Mouse (Mus musculus) midbrain, embryonic 10.5 days (tissue): ENCODE data around the gene Prkar2b. TPM values are rescaled to one million over a fixed set of nuclear protein-coding genes. Genes with fewer than 3 reads are reported as not detected.

Source experiments
- DNase-seq: peaks from one replicate; pipeline ENCODE4 v3.0.0-alpha.2; 2017; ENCODE audit warnings: low spot score
- H3K27ac ChIP-seq: fragments of 300-500 bp; sonication (generic); replicated peaks from 2 replicates; pipeline ENCODE4 v1.5.1; 2016; ENCODE audit warnings: mild to moderate bottlenecking
- H3K27me3 ChIP-seq: fragments of 300-500 bp; sonication (generic); 2 replicates; pipeline ENCODE4 v1.6.1; 2016; ENCODE audit warnings: low read depth, mild to moderate bottlenecking; ENCODE audit not compliant: poor library complexity, severe bottlenecking
- H3K36me3 ChIP-seq: fragments of 300-500 bp; sonication (generic); 2 replicates; pipeline ENCODE4 v1.6.1; 2016; ENCODE audit warnings: mild to moderate bottlenecking, moderate library complexity
- H3K4me1 ChIP-seq: fragments of 300-500 bp; sonication (generic); 2 replicates; pipeline ENCODE4 v1.6.1; 2016
- H3K4me3 ChIP-seq: fragments of 300-500 bp; sonication (generic); 2 replicates; pipeline ENCODE4 v1.5.1; 2016; ENCODE audit warnings: mild to moderate bottlenecking, moderate library complexity
- H3K9me3 ChIP-seq: fragments of 300-500 bp; sonication (generic); replicated peaks from 2 replicates; pipeline ENCODE4 v1.6.1; 2016; ENCODE audit warnings: mild to moderate bottlenecking
- WGBS: fragments of 180-500 bp; shearing (Covaris S2); methylation state at CpG from one replicate; pipeline ENCODE4 v1.1.7; 2016; 5-methylcytosine and 5-hydroxymethylcytosine counted together
- polyA plus RNA-seq: library from polyadenylated mRNA; unstranded; fragments of >200 nt; fragmentation: Nextera tagmentation; extraction: Ambion mirVana; gene quantifications from 2 replicates; pipeline ENCODE4 v1.2.1, GENCODE M21; 2016

Prkar2b gene
- polyA plus RNA-seq, 1 experiment from 2014 or later = 36.6 TPM

GRCm38 (mm10) chr12:32055797-32056196 lies 5.3 kb downstream of the Prkar2b start:
- WGBS = 95% methylated on average over 3 of the region's 3 CpGs
- DNase-seq = peak; percentile 11

DNA sequence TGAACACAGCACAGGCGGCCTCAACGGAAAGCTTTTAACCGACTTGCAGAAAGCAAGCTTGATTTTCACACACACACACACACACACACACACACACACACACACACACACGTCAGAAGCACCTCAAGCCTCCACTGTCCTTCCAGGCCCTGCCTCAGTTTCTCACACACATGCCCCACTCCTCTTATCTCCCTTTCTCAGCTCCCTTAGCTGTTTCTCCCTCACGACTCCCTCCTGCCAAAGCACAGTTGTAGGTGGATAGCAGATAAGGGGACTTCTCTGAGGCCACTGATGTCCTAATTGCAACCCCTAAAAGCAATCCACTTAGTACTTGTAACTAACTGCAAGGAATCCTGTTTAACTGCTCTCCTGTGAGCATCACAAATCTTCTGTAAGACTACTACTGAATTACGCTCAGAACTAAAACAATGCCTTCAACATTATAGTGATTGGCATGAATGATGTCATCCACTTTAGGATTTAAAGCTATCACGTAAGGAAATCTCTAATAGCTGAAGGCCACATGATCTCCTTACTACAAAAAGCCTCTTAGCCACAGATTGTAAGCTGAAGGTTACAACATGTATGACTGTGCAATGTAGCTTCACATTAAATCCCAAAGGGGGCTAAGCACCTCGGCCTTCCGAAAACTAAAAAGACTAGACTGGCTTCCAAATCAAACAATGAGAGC lies 6.5 kb downstream of the Prkar2b start:
- whole genome bisulfite sequencing = 81% methylated on average over 9 of the region's 9 CpGs

More at GRCm38 (mm10) chr12:32055797-32056196, 5.3 kb downstream of the Prkar2b start:
- Histone ChIP-seq H3K36me3 (peaks cover 7% of the 10 kb centered on the region), H3K4me1 (peaks cover 33% of the 10 kb centered on the region), H3K27ac (no peak overlapping the region), H3K9me3 (no peaks in the 10 kb centered on the region), H3K4me3 (no peak overlapping the region), H3K27me3 (no peaks in the 10 kb centered on the region)

GRCm38 (mm10) chr12:32053637-32054366 lies 7.3 kb downstream of the Prkar2b start:
- Histone ChIP-seq H3K36me3 (peaks cover 7% of the 10 kb centered on the region), H3K4me3 (no peak overlapping the region), H3K4me1 (peaks cover 22% of the 10 kb centered on the region), H3K27ac (peak overlapping the region; percentile 28; the same call in 1 of the 2 replicates), H3K9me3 (no peaks in the 10 kb centered on the region), H3K27me3 (no peaks in the 10 kb centered on the region)
- DNase-seq = no peak
- WGBS = 68% methylated on average over 11 of the region's 11 CpGs

More for the DNA sequence above, 6.5 kb downstream of the Prkar2b start:
- Histone ChIP-seq H3K27me3 (no peaks in the 10 kb centered on the region), H3K4me1 (peaks cover 30% of the 10 kb centered on the region), H3K4me3 (no peak overlapping the region), H3K27ac (no peak overlapping the region), H3K9me3 (no peaks in the 10 kb centered on the region), H3K36me3 (peaks cover 7% of the 10 kb centered on the region)
- DNase-seq = peak; percentile 10

DNA sequence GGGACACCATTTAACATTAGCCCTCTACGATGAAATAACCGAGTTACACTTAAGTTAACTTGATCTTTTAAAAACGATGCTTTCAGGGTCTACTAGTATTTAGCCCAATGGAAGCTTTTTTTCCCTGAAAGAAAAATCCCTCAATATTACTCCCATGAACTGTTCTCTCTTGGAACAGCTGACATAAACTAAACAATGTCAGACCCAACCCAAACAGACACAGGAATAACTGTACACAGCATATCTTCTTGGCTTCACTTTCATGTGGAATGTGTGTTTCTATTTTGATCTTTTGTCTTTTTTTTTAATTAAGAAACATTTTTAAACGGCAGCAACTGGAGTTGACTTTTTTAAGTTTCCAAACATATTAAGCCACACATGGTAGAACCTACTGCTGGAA lies 8.2 kb downstream of the Prkar2b start:
- WGBS = 94% methylated on average over 4 of the region's 4 CpGs
- Histone ChIP-seq H3K27me3 (no peaks in the 10 kb centered on the region), H3K36me3 (peaks cover 7% of the 10 kb centered on the region), H3K27ac (no peak overlapping the region), H3K9me3 (no peaks in the 10 kb centered on the region), H3K4me3 (no peak overlapping the region), H3K4me1 (peaks cover 15% of the 10 kb centered on the region; the same call in 1 of the 2 replicates)
- DNase-seq = no peak

- H3K9me3 ChIP-seq = no peaks in the 10 kb centered on the region
- H3K27ac ChIP-seq = no peak overlapping the region
- no peak overlapping the region for H3K4me3 ChIP-seq
- no peak for DNase-seq
- 80% methylated on average over 5 of the region's 5 CpGs for WGBS
- peaks cover 24% of the 10 kb centered on the region for H3K4me1 ChIP-seq
- H3K36me3 ChIP-seq = no peaks in the 10 kb centered on the region
- no peaks in the 10 kb centered on the region for H3K27me3 ChIP-seq
Measured at GRCm38 (mm10) chr12:32050165-32050564, 10.9 kb downstream of the Prkar2b start.

DNA sequence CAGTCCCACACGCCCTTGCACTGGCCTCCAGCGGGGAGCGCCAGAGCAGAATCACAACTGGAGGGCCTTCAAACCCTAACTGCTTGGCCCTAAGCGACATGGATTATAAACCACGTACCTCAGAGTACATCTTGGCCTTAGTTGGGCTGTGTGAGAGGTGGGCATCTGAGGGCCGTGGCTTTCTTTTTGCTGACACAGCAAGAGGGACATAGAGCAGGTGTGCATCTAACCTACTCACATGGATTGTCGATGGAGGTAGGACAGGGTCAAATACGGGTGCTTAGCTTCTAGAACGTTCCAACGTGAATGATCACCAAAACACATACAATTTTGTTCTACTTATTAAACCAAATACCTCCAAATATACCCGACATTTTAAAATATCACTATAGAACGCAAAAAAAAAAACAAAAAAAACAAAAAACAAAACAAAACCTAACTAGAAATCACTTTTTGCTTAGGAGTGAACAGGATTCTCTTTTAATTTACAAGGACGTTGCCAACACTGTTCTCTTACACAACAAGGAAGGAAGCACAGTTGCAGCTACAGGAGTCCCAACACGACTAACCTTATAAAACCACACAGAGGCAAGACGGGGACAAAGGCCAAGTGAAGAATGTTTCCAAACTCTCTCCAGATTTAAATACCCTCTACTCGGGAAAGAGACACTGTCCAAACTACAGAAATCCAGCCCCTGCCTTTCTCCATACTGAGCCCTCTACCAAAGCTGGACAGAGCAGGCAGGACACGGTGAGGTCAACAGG lies 15.3 kb downstream of the Prkar2b start:
- H3K4me1 ChIP-seq = peaks cover 15% of the 10 kb centered on the region
- no peak overlapping the region for H3K4me3 ChIP-seq
- H3K27me3 ChIP-seq = no peaks in the 10 kb centered on the region
- 84% methylated on average over 17 of the region's 17 CpGs for WGBS
- DNase-seq = no peak
- H3K9me3 ChIP-seq = no peaks in the 10 kb centered on the region
- no peak overlapping the region for H3K27ac ChIP-seq
- no peaks in the 10 kb centered on the region for H3K36me3 ChIP-seq

GRCm38 (mm10) chr12:32044487-32045134 lies 16.5 kb downstream of the Prkar2b start:
- DNase-seq = peak; percentile 44
- H3K4me3 ChIP-seq = no peak overlapping the region

GRCm38 (mm10) chr12:32033536-32033935 lies 27.6 kb downstream of the Prkar2b start:
- Histone ChIP-seq H3K4me1 (no peaks in the 10 kb centered on the region), H3K36me3 (peaks cover 3% of the 10 kb centered on the region; the same call in 1 of the 2 replicates), H3K4me3 (no peak overlapping the region), H3K27me3 (no peaks in the 10 kb centered on the region), H3K9me3 (no peaks in the 10 kb centered on the region), H3K27ac (no peak overlapping the region)
- DNase-seq = no peak
- 92% methylated on average over 6 of the region's 6 CpGs for WGBS

More at GRCm38 (mm10) chr12:32044487-32045134, 16.5 kb downstream of the Prkar2b start:
- no peaks in the 10 kb centered on the region for H3K9me3 ChIP-seq
- no peaks in the 10 kb centered on the region for H3K27me3 ChIP-seq
- H3K4me1 ChIP-seq = peaks cover 15% of the 10 kb centered on the region
- WGBS = 67% methylated on average over 5 of the region's 5 CpGs
- H3K36me3 ChIP-seq = no peaks in the 10 kb centered on the region
- H3K27ac ChIP-seq = no peak overlapping the region

- Histone ChIP-seq H3K36me3 (peaks cover 3% of the 10 kb centered on the region; the same call in 1 of the 2 replicates), H3K4me3 (no peak overlapping the region), H3K4me1 (no peaks in the 10 kb centered on the region), H3K27me3 (no peaks in the 10 kb centered on the region), H3K9me3 (no peaks in the 10 kb centered on the region), H3K27ac (no peak overlapping the region)
- DNase-seq = no peak
- WGBS = 93% methylated on average over 7 of the region's 7 CpGs
Measured at GRCm38 (mm10) chr12:32032917-32033316, 28.2 kb downstream of the Prkar2b start.

DNA sequence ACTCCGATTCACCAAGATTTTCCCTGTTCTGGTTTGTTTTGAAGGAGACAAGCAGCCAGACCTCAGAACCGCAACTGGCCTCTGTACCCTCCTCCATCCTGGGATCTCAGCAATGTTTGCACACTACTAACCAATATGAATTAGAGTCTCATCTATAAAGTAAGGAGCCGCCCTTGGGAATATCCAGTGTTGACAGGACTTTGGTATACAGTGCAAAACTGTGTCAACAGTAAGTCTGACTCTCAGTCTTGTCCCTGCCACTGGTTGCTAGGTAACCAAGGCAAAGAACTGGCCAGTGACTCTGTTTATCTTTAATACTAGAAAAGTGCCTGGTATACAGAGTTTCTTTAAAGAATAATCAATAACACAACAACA lies 42.7 kb downstream of the Prkar2b start:
- 78% methylated on average over 3 of the region's 3 CpGs for WGBS
- Histone ChIP-seq H3K4me1 (peaks cover 26% of the 10 kb centered on the region), H3K9me3 (no peaks in the 10 kb centered on the region), H3K27me3 (no peaks in the 10 kb centered on the region), H3K36me3 (no peaks in the 10 kb centered on the region), H3K4me3 (no peak overlapping the region), H3K27ac (no peak overlapping the region)
- no peak for DNase-seq

- Histone ChIP-seq H3K4me1 (peaks cover 26% of the 10 kb centered on the region), H3K4me3 (no peak overlapping the region), H3K9me3 (no peaks in the 10 kb centered on the region), H3K36me3 (no peaks in the 10 kb centered on the region), H3K27ac (no peak overlapping the region), H3K27me3 (no peaks in the 10 kb centered on the region)
- DNase-seq = no peak
- 73% methylated on average over 7 of the region's 7 CpGs for WGBS
Measured at GRCm38 (mm10) chr12:32017636-32018375, 43.3 kb downstream of the Prkar2b start.

DNA sequence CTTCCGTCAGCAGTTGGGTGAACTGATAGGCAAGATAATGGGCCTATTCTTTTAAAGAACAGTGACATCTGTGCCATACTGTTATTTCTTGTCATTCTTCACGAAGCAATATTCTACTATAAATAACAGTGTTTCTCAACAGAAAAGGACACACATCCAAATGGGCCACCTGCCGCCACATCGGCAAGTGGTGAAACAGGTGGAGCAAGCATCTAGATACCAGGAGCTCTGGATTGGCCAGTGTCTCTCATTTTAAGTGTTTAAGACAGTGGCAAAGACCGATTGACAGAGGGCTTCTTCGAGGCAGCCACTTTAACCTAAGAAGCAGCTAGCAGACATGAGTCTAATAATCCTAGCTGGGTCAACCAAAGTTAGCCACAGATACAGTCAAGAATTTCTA lies 44.6 kb downstream of the Prkar2b start:
- H3K27ac ChIP-seq = no peak overlapping the region
- no peaks in the 10 kb centered on the region for H3K36me3 ChIP-seq
- H3K27me3 ChIP-seq = no peaks in the 10 kb centered on the region
- no peak overlapping the region for H3K4me3 ChIP-seq
- 92% methylated on average over 6 of the region's 6 CpGs for WGBS
- H3K4me1 ChIP-seq = peaks cover 26% of the 10 kb centered on the region
- no peak for DNase-seq
- H3K9me3 ChIP-seq = no peaks in the 10 kb centered on the region
